Mouse (Mus musculus): Measurements from ENCODE around the gene Ttll4.
A peak's percentile ranks its signal among the peaks of the same experiment; 100 is the strongest.

Gene Ttll4

DNA sequence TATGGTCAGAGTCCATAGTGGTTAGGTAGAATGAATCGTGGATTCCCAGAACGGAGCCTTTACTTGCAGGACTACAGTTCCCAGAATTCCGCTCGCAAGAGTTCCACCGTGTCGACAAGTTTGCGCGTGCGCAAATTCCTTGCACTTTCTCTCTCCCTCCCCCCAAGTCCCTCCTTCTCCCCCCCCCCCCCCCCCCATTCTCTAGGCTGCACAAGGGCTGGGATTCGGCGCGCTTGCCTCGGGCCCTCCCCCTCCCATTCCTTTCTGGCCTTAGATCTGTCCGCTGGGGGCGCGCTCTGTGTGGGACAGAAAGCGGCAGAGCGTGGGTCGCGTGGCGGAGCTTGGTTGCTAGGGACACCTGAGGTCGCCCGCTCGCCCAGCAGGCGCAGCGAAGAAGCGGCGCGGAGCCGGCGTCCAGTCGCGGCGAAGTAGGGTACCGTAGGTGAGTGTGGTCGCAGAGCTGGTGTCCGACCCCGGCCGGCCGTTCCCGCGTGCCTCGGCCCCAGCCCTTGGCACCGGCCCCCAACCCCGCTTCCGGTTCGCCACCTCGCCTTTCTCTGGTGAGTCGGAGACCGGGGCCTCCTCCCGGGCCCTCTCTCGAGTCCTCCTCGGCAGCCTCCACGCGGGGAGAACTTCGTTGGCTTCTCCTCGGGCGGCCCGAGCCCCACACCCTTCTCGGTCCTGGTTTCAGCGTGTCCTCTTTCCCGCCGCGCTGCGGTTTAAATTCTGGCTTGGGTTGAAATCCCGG lies at the start of gene Ttll4:
TSS of gene Ttll4 (plus strand) at position 298 of the 748 bp plus-strand sequence.
- peak; percentile 88 for DNase-seq (ENCODE audit: low spot score)

DNA sequence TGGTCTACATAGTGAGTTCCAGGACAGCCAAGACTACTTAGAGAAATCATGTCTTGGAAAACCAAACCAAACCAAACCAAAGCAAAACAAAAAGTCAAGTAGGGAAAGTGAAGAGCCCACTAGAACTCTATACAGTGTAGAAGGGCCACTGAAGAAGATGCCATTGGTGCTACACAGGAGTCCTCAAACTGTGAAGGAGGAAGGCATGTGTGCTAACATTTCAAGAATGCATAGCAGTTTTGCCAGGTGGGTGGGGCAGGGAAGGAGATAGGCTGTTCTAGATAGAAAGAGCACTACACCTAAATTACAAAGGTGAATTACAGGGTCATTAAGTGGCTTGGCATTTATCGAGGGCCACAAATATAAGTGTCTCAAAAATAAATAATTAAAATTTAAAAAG lies 37.4 kb upstream of the Ttll4 start:
- no peak for DNase-seq (ENCODE audit: low spot score)

GRCm38 (mm10) chr1:74626076-74626475 lies 35.5 kb upstream of the Ttll4 start:
- no peak for DNase-seq (ENCODE audit: low spot score)

DNA sequence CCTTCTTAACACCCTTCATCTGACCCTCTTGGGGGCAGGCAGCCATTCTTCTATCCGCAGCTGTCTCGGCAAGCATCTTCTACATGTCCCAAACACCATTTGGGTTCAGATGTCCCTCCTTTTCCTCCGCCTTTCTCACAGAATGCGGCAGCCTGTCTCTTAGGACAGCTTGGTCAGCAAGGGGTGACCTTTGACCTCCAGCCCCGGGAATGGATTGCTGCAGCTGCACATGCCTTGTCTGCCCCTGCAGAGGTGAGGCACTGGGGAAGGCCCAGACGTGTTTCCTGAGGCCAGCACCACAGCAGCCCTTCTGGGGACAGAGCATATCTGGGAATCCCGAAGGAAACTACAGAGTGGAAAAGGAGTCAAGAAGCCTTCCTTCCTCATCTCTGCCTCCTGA lies 33.5 kb upstream of the Ttll4 start:
- DNase-seq (ENCODE audit: low spot score): no peak

DNA sequence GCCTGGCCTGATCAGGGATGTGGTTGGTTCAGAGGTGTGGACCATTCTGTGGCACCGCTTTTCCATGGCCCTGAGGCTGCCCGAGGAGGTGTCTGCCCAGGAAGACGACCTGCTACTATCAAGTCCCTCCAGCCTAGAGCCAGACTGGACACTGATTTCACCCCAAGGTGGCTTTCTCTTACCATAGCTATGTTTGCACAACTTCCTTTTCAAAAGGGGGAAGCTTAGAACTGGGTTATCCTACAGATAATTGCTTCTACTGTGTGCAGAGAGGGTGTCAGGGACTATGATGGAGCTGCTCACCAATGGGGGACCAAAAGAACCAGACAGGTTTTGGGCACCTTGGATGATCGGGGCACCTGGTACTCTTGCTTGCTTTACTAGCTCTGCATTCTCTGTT lies 28.8 kb upstream of the Ttll4 start:
- no peak for DNase-seq (ENCODE audit: low spot score)

DNA sequence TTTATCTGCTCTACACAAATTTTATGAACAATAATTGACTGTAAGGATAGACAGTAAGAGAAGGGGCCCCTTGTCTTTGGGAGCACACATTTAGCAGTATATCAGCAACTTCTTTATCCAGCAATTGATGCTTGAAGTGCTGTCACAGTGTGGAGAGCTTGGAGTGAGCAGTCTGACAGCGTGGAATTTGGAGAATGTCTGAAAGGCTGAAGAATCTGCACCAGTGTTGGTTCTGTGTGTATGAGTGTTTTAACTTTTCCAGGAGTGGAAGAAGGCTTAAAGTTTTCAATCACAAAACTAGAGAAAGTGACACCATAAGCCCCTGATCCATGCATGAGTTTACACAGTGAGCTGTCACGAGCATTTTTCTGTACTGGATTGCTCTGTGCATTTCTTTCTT lies 18.0 kb upstream of the Ttll4 start:
- no peak for DNase-seq (ENCODE audit: low spot score)

DNA sequence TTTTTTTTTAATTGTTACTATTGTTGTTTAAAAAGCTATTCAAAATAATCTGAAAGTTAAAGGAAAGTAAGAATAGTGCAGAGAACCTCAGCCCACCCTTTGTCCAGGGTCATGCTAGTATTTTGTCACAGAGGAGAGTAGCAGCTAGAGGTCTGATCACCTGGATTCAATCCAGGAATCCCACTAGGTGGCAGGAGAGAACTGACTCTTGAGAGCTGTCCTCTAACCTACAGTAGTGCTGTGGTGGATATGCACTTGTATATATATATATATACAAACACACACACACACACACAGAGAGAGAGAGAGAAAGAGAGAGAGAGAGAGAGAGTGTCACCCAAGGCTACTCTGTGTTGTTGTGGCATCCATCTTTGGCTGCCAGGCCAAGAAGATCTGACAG lies 17.6 kb upstream of the Ttll4 start:
- DNase-seq (ENCODE audit: low spot score): no peak

GRCm38 (mm10) chr1:74662253-74662865 lies 814 bp downstream of the Ttll4 start:
- DNase-seq (ENCODE audit: low spot score): no peak

DNA sequence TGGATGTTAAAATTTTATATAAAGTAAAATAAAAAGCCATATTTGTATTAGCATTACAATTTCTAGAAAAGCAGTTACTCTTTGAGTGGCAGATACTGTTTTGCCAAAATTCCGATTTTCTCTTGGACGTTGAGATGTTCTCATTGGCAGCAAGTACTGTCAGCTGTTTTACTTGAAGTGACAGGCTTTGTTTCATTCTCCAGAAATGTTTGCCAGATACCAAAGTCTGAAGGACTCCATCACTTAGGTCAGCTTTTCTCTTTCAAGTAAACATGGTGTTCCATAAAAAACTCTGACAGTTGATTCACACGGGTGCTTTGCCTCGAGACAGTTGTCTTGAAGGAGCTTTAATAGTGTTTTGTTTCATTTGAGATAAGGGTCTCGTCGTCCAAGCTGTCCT lies 3.6 kb downstream of the Ttll4 start:
- no peak for DNase-seq (ENCODE audit: low spot score)

DNA sequence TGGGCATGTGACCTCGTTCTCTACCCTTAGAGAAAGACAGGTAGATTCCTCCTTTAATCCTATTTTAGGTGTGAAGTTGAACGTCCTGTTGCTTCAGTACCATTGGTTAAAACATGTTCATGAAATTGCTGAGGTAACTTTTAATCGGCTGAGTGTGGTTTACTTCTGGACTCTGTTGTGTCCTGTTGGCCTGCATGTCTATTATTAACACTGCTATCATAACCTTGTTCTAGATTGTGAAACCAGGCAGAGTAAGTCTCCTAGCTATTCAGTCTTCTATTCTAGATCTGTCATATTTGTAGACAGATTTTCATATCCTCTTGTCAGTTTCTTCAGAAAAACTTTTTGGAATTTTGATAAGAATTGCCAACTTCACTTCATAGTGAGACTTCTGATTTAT lies 6.8 kb downstream of the Ttll4 start:
- DNase-seq (ENCODE audit: low spot score): no peak

DNA sequence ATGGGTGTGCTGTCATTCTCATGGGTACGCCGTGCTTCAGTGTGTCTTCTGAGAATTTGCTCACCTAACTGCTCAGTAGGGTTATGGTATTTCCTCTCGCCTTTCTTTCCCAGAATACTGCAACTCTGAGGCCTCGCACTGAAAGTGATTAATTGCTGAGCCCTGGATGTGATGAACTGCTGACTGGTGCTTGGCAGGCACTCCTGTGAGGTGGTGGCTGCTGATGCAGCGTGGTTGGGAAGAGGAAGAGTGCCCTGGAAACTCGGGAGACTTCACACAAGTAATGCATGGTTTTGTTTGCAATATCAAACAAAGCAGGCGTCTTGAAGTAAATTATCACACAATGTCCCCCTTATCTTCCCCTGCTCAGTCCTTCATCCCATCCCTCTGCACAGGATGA lies 11.2 kb downstream of the Ttll4 start:
- no peak for DNase-seq (ENCODE audit: low spot score)

DNA sequence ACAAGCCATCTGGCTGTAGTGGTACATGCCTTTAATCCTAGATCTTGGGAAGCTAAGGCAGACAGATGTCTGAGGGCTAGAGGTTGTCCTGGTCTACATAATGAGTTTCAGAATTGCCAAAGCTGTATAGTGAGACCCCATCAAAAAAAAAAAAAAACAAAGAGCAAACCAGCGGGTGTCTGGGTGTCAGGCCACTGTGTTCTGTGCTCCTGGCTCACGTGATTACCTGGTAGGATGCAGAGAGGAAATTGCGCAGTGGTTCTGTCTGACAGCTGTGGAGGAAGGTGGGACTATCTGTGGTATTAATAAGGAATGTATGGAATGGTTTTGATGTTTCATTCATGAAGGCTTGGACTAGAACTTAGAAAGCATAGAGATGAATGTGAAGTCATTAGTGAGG lies 15.3 kb downstream of the Ttll4 start:
- no peak for DNase-seq (ENCODE audit: low spot score)

DNA sequence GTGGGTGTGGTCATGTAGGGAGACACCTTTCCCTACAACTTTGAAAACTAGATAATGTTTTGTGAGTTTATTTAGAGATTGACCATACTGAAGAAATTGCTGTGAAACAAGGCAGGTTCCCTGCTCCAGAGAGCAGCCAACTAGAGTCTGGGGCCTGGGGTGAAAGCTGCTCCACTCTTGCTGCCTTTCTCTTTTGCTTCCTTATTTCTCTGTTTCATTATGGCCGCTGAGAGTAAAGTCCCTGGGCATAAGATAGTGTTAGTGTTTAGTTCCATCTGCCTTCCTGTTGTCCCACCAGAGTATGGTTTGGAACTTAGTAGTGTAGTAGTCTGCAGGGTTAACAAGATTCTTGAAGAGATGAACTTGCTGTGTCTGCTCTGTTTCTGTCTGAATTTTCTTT lies 16.3 kb downstream of the Ttll4 start:
- DNase-seq (ENCODE audit: low spot score): no peak

- DNase-seq (ENCODE audit: low spot score): no peak
Measured at GRCm38 (mm10) chr1:74687131-74687530, 25.6 kb downstream of the Ttll4 start.

DNA sequence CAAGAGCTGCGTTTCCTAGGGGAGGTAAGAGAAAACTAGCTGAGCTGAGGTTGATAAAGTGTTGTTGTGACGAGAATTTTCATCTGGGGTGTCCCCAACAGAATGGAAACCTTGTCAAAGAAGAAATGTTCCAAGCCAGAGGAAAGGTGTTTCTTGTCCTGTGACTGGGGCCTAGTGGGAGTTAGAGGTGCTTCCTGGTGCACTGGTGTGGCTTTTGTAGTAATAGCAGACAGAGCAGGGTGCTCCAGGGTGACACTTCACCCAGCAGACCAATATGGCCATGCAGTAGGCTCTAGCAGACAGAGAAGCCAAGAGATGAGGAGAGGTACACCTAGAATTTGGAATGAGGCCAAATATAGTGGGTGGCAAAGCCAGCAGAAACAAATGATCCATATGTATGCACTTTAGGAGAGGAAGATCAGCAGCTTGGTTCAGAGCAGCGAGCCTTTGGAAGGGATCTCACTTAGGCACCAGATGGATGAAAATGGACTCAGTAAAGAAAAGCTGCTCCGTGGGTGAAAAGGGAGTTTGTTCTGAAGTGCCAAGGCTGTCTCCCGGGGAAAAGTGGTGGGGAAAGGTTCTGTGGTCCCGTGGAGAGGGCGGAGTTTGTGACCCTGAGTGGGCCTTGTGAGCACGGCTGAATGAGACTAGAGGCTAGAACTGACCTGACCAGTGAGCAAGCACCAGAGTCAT lies 32.5 kb downstream of the Ttll4 start:
- DNase-seq (ENCODE audit: low spot score): no peak

DNA sequence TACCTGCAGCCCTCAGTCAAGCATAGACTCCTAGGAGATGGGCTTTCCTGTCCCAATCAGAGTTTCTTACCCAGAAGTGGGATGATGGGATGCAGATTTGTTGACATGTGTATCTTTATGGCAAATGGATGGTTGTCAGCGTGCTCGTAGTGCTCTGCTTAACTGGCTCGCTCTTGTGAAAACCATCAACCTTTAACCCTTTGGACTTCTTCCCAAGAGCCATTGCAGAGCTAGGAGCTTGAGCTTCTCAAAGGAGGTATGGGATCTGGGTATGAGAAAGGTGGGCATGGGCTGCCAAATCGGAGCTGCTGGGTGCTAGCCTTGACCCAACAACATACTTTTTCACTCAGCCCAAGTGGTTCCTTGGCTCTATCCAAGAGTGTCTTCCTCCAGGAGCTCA lies 34.3 kb downstream of the Ttll4 start:
- DNase-seq (ENCODE audit: low spot score): no peak

GRCm38 (mm10) chr1:74697416-74697815 lies 35.9 kb downstream of the Ttll4 start:
- no peak for DNase-seq (ENCODE audit: low spot score)

GRCm38 (mm10) chr1:74698353-74698752 lies 36.8 kb downstream of the Ttll4 start:
- DNase-seq (ENCODE audit: low spot score): no peak

DNA sequence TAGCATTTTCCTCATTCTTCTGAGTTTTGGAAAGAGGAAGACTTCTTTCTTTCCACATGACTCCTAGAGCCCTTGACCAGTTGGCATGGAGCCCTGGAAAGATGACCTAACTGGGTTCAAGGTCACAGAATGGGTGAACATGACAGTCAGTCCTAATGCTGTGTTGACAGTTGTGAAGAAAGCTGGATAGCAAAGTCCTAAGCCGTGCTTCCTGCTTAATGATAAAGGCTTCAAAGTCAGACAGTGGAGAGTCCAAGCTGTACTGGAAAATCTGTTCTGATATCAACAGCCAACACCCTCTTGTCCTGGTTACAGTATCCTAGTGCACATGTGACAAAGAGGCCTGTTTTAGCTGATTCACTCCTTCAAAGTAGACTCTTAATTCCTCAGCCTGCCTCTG lies 37.2 kb downstream of the Ttll4 start:
- DNase-seq (ENCODE audit: low spot score): no peak

DNA sequence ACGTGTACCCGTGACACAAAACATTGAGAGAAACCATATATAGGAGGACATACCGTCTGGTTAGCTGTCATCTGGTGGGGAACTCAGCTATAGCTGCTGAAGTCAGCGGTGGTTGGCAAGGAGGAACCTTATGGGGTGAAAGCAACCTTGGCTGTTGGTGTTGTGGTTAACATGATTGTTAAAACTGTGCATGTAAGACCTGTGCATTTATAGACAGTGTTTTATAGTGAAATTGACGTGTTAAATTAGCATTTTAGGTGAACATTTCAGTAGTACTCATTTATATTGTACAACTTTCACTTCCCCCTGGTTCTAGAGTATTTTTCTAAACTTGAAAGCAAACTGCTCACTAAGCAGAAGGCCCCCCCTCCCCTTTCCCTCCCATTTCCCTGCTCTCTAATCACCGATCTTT lies 40.6 kb downstream of the Ttll4 start:
- DNase-seq (ENCODE audit: low spot score): no peak

GRCm38 (mm10) chr1:74704156-74704555 lies 42.6 kb downstream of the Ttll4 start:
- DNase-seq (ENCODE audit: low spot score): peak; percentile 22

DNA sequence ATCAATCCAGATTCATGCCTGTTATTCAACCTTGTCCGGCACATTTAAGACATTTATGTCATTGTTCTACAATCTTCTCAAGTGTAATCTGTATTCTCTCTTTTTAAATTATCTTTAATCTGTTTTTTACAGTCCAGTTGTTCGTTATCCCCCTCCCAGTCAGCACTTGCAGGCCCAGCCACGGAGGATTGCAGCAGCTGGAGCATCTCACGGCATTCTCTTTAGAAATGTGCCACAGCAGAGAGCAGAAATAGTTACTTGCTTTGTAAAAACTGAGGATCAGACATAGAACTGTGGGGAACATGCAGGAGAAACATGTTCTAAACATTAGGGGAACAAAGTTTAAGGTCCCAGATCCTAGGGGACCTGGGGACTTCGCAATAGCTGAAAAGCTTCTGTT lies 43.5 kb downstream of the Ttll4 start:
- no peak for DNase-seq (ENCODE audit: low spot score)

DNA sequence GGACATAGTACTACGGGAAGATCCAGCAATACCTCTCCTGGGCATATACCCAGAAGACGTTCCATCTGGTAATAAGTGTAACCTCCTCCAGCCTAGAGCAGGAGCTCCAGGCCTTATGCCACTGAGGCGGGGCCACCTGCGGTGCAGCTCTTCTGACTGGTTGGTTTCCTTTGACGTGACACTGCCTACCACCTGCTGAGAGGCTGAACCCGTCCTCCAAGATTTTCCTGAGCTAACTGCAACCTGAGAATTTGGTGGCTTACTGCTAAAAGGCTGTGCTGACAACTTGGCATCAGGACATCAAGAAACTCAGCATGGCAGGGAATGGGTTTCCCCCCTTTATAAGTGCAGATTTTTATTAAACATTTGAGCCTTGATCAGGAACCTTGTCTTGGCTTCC lies 48.0 kb downstream of the Ttll4 start:
- DNase-seq (ENCODE audit: low spot score): no peak

Measured in left cerebral cortex, adult 11 months (tissue).